Mouse (Mus musculus): Measurements from ENCODE around the gene Trim14. TPM values are rescaled to one million over a fixed set of nuclear protein-coding genes. Genes with fewer than 3 reads are reported as not detected.
"Not testable (repeated sequence)": the region's sequence is repeated elsewhere in the genome, so short reads cannot be mapped to it uniquely, and the experiment has no call there.

Gene Trim14
- polyA plus RNA-seq (2012; rRNA removed) = 26.9 and 45.0 TPM in 2 replicates

GRCm38 (mm10) chr4:46535840-46536361, at the start of gene Trim14:
Gene Trim14 (minus strand): TSS chr4:46536141.
- Histone ChIP-seq H3K27me3 (ENCODE audit: control insufficient read depth, insufficient read depth, low read length) (no peaks in the 10 kb centered on the region), H3K4me3 (ENCODE audit: extremely low read depth, insufficient read depth, insufficient read length) (peak within 1 kb of the TSS; percentile 79), H3K36me3 (ENCODE audit: control insufficient read depth, insufficient read depth, low read length) (peaks cover 19% of the 10 kb centered on the region; the same call in 1 of the 2 replicates), H3K4me1 (ENCODE audit: control insufficient read depth, insufficient read depth, insufficient read length) (peaks cover 15% of the 10 kb centered on the region), H3K27ac (ENCODE audit: insufficient read depth, low read length) (peak within 1 kb of the TSS; percentile 95)
- peak; percentile 68 for TF ChIP-seq POLR2A (IDR thresholded peaks at IDR 0.05; ENCODE audit: low read depth, low read length)
- TF ChIP-seq CTCF (IDR thresholded peaks at IDR 0.05; ENCODE audit: extremely low read depth, insufficient read depth, insufficient read length, insufficient replicate concordance) = peak; percentile 44; the same call in 1 of the 2 replicates
- under 1% methylated on average over 45 of the region's 46 CpGs for WGBS
- peak; percentile 53 to 64 for DNase-seq (ENCODE audit: low read depth in 1 of 2, low spot score in 2 of 2)

- Histone ChIP-seq H3K36me3 (ENCODE audit: control insufficient read depth, insufficient read depth, low read length) (no peaks in the 10 kb centered on the region; the same call in 1 of the 2 replicates), H3K4me3 (ENCODE audit: extremely low read depth, insufficient read depth, insufficient read length) (no peak overlapping the region), H3K4me1 (ENCODE audit: control insufficient read depth, insufficient read depth, insufficient read length) (peaks cover 27% of the 10 kb centered on the region), H3K27ac (ENCODE audit: insufficient read depth, low read length) (peak overlapping the region; percentile 69), H3K27me3 (ENCODE audit: control insufficient read depth, insufficient read depth, low read length) (no peaks in the 10 kb centered on the region)
- TF ChIP-seq POLR2A (IDR thresholded peaks at IDR 0.05; ENCODE audit: low read depth, low read length) = no peak
- TF ChIP-seq CTCF (IDR thresholded peaks at IDR 0.05; ENCODE audit: extremely low read depth, insufficient read depth, insufficient read length, insufficient replicate concordance) = no peak
- 46% methylated on average over 13 of the region's 13 CpGs for WGBS
- DNase-seq (ENCODE audit: low read depth in 1 of 2, low spot score in 2 of 2) = no peak
Observed at GRCm38 (mm10) chr4:46585041-46585810, 49.3 kb upstream of the Trim14 start.

GRCm38 (mm10) chr4:46584536-46584935, 48.6 kb upstream of the Trim14 start:
- not testable (repeated sequence) for H3K27me3 ChIP-seq (ENCODE audit: control insufficient read depth, insufficient read depth, low read length); H3K36me3 ChIP-seq (ENCODE audit: control insufficient read depth, insufficient read depth, low read length); H3K4me3 ChIP-seq (ENCODE audit: extremely low read depth, insufficient read depth, insufficient read length); DNase-seq (ENCODE audit: low read depth in 1 of 2, low spot score in 2 of 2)
- H3K4me1 ChIP-seq (ENCODE audit: control insufficient read depth, insufficient read depth, insufficient read length) = peaks cover 25% of the 10 kb centered on the region
- WGBS = 8% methylated on average over 3 of the region's 3 CpGs
- H3K27ac ChIP-seq (ENCODE audit: insufficient read depth, low read length) = peak overlapping the region; percentile 69

GRCm38 (mm10) chr4:46584084-46584483, 48.1 kb upstream of the Trim14 start:
- not testable (repeated sequence) for H3K36me3 ChIP-seq (ENCODE audit: control insufficient read depth, insufficient read depth, low read length); H3K4me3 ChIP-seq (ENCODE audit: extremely low read depth, insufficient read depth, insufficient read length); DNase-seq (ENCODE audit: low read depth in 1 of 2, low spot score in 2 of 2); H3K27ac ChIP-seq (ENCODE audit: insufficient read depth, low read length); H3K27me3 ChIP-seq (ENCODE audit: control insufficient read depth, insufficient read depth, low read length)
- H3K4me1 ChIP-seq (ENCODE audit: control insufficient read depth, insufficient read depth, insufficient read length) = peaks cover 22% of the 10 kb centered on the region
- 15% methylated on average over 2 of the region's 6 CpGs for WGBS

- not testable (repeated sequence) for H3K27me3 ChIP-seq (ENCODE audit: control insufficient read depth, insufficient read depth, low read length); H3K36me3 ChIP-seq (ENCODE audit: control insufficient read depth, insufficient read depth, low read length); DNase-seq (ENCODE audit: low read depth in 1 of 2, low spot score in 2 of 2); H3K4me3 ChIP-seq (ENCODE audit: extremely low read depth, insufficient read depth, insufficient read length)
- WGBS = 64% methylated on average over 9 of the region's 9 CpGs
- Histone ChIP-seq H3K27ac (ENCODE audit: insufficient read depth, low read length) (peak overlapping the region; percentile 14; the same call in 1 of the 2 replicates), H3K4me1 (ENCODE audit: control insufficient read depth, insufficient read depth, insufficient read length) (peaks cover 18% of the 10 kb centered on the region)
Observed at GRCm38 (mm10) chr4:46582024-46582423, 46.1 kb upstream of the Trim14 start.

GRCm38 (mm10) chr4:46581577-46581976, 45.6 kb upstream of the Trim14 start:
- peaks cover 18% of the 10 kb centered on the region for H3K4me1 ChIP-seq (ENCODE audit: control insufficient read depth, insufficient read depth, insufficient read length)
- 90% methylated on average over 22 of the region's 22 CpGs for WGBS
- H3K4me3 ChIP-seq (ENCODE audit: extremely low read depth, insufficient read depth, insufficient read length); H3K27ac ChIP-seq (ENCODE audit: insufficient read depth, low read length); DNase-seq (ENCODE audit: low read depth in 1 of 2, low spot score in 2 of 2); H3K27me3 ChIP-seq (ENCODE audit: control insufficient read depth, insufficient read depth, low read length); H3K36me3 ChIP-seq (ENCODE audit: control insufficient read depth, insufficient read depth, low read length): not testable (repeated sequence)

- 56% methylated on average over 15 of the region's 15 CpGs for WGBS
- H3K4me1 ChIP-seq (ENCODE audit: control insufficient read depth, insufficient read depth, insufficient read length) = peaks cover 12% of the 10 kb centered on the region
- not testable (repeated sequence) for H3K36me3 ChIP-seq (ENCODE audit: control insufficient read depth, insufficient read depth, low read length); H3K27me3 ChIP-seq (ENCODE audit: control insufficient read depth, insufficient read depth, low read length)
- H3K27ac ChIP-seq (ENCODE audit: insufficient read depth, low read length) = peak overlapping the region; percentile 80; the same call in 1 of the 2 replicates
- DNase-seq (ENCODE audit: low read depth in 1 of 2, low spot score in 2 of 2) = peak in 1 of 2 experiments; percentile 45
- H3K4me3 ChIP-seq (ENCODE audit: extremely low read depth, insufficient read depth, insufficient read length) = peak overlapping the region; percentile 50
Observed at GRCm38 (mm10) chr4:46580799-46581243, 44.9 kb upstream of the Trim14 start.

GRCm38 (mm10) chr4:46578796-46579346, 42.9 kb upstream of the Trim14 start:
- H3K4me1 ChIP-seq (ENCODE audit: control insufficient read depth, insufficient read depth, insufficient read length) = peaks cover 12% of the 10 kb centered on the region
- H3K4me3 ChIP-seq (ENCODE audit: extremely low read depth, insufficient read depth, insufficient read length); H3K27ac ChIP-seq (ENCODE audit: insufficient read depth, low read length); DNase-seq (ENCODE audit: low read depth in 1 of 2, low spot score in 2 of 2); H3K36me3 ChIP-seq (ENCODE audit: control insufficient read depth, insufficient read depth, low read length); H3K27me3 ChIP-seq (ENCODE audit: control insufficient read depth, insufficient read depth, low read length): not testable (repeated sequence)
- 92% methylated on average over 8 of the region's 8 CpGs for WGBS

All from spleen, adult 2 months (tissue).